Mouse (Mus musculus) limb, embryonic 14.5 days (tissue): Measurements from ENCODE around the gene Adgrg6. TPM values are rescaled to one million over a fixed set of nuclear protein-coding genes. Genes with fewer than 3 reads are reported as not detected.

Experiments used
- ATAC-seq: fragments of 200-750 bp; cut with Nextera tagmentation; 2 replicates; pipeline ENCODE4 v1.8.0; 2017; ENCODE audit warnings: low read depth, moderate number of reproducible peaks, moderate TSS enrichment; ENCODE audit not compliant: low FRiP score
- DNase-seq: peaks from one replicate; pipeline ENCODE4 v3.0.0-alpha.2; 2015; ENCODE audit warnings: low spot score
- H3K27ac ChIP-seq: fragments of 300-500 bp; sonication (generic); replicated peaks from 2 replicates; pipeline ENCODE4 v1.5.1; 2014; ENCODE audit warnings: low read depth, mild to moderate bottlenecking, low read length, moderate library complexity, mixed read lengths
- H3K27me3 ChIP-seq: fragments of 300-500 bp; sonication (generic); 2 replicates; pipeline ENCODE4 v1.6.1; 2014; ENCODE audit warnings: low read length, mixed read lengths; ENCODE audit not compliant: control insufficient read depth, insufficient read depth
- H3K36me3 ChIP-seq: fragments of 300-500 bp; sonication (generic); 2 replicates; pipeline ENCODE4 v1.6.1; 2014; ENCODE audit warnings: mild to moderate bottlenecking, low read length, moderate library complexity, mixed read lengths; ENCODE audit not compliant: control insufficient read depth, insufficient read depth
- H3K4me1 ChIP-seq: fragments of 300-500 bp; sonication (generic); 2 replicates; pipeline ENCODE4 v1.6.1; 2014; ENCODE audit warnings: antibody characterized with exemption, low read length, mixed read lengths; ENCODE audit not compliant: control insufficient read depth, insufficient read depth
- H3K4me2 ChIP-seq: fragments of 300-500 bp; sonication (generic); replicated peaks from 2 replicates; pipeline ENCODE4 v1.6.1; 2014; ENCODE audit warnings: low read depth, mild to moderate bottlenecking, low read length, moderate library complexity; ENCODE audit not compliant: severe bottlenecking
- H3K4me3 ChIP-seq: fragments of 300-500 bp; sonication (generic); replicated peaks from 2 replicates; pipeline ENCODE4 v1.5.1; 2014; ENCODE audit warnings: low read length
- H3K9ac ChIP-seq: fragments of 300-500 bp; sonication (generic); 2 replicates; pipeline ENCODE4 v1.6.1; 2014; ENCODE audit warnings: mild to moderate bottlenecking, low read depth, low read length, moderate library complexity; ENCODE audit not compliant: severe bottlenecking
- H3K9me3 ChIP-seq: fragments of 300-500 bp; sonication (generic); 2 replicates; pipeline ENCODE4 v1.6.1; 2016; ENCODE audit warnings: low read length; ENCODE audit not compliant: control insufficient read depth
- POLR2A ChIP-seq: fragments of 200-500 bp; IDR thresholded peaks from 2 replicates; pipeline ENCODE4 v1.8.0; 2012; ENCODE audit warnings: inconsistent platforms, mild to moderate bottlenecking, moderate library complexity, borderline replicate concordance; ENCODE audit not compliant: insufficient read depth, insufficient read length; ENCODE audit errors: extremely low read depth
- WGBS: fragments of 180-500 bp; shearing (Covaris S2); extraction: QIAGEN DNeasy Blood & Tissue Kit; methylation state at CpG from one replicate; pipeline ENCODE4 v1.1.7; 2014; 5-methylcytosine and 5-hydroxymethylcytosine counted together
- polyA plus RNA-seq, 2 experiments: library from polyadenylated mRNA; depleted of rRNA in 1 of 2; stranded (reverse) in 1 of 2; unstranded in 1 of 2; fragments of >200 nt; fragmentation: Nextera tagmentation in 1 of 2; extraction: Ambion mirVana in 1 of 2; gene quantifications; 2 replicates each; pipeline versions ENCODE4 v1.2.1 to v1.2.3; 2012 to 2014

Adgrg6 gene
- polyA plus RNA-seq, 2 experiments = 10.0 to 11.8 TPM

GRCm38 (mm10) chr10:14495658-14496057, 49.8 kb downstream of the Adgrg6 start:
- DNase-seq (no peak), ATAC-seq (no peak)
- Histone ChIP-seq H3K4me1 (no peaks in the 10 kb centered on the region), H3K36me3 (no peaks in the 10 kb centered on the region), H3K27ac (no peak overlapping the region), H3K4me3 (no peak overlapping the region), H3K27me3 (no peaks in the 10 kb centered on the region), H3K9ac (no peak overlapping the region), H3K9me3 (no peaks in the 10 kb centered on the region), H3K4me2 (no peak overlapping the region)
- TF ChIP-seq POLR2A = no peak

GRCm38 (mm10) chr10:14495204-14495603, 50.3 kb downstream of the Adgrg6 start:
- no peak for ATAC-seq

GRCm38 (mm10) chr10:14491838-14492237, 53.6 kb downstream of the Adgrg6 start:
- TF ChIP-seq POLR2A = no peak
- Histone ChIP-seq H3K4me3 (no peak overlapping the region), H3K9me3 (no peaks in the 10 kb centered on the region), H3K27ac (no peak overlapping the region), H3K4me1 (no peaks in the 10 kb centered on the region), H3K27me3 (no peaks in the 10 kb centered on the region), H3K36me3 (no peaks in the 10 kb centered on the region), H3K4me2 (no peak overlapping the region), H3K9ac (no peak overlapping the region)
- DNase-seq (no peak), ATAC-seq (no peak)
- WGBS = 86% methylated on average over 4 of the region's 4 CpGs

More at GRCm38 (mm10) chr10:14495204-14495603, 50.3 kb downstream of the Adgrg6 start:
- Histone ChIP-seq H3K4me2 (no peak overlapping the region), H3K9ac (no peak overlapping the region), H3K36me3 (no peaks in the 10 kb centered on the region), H3K27ac (no peak overlapping the region), H3K27me3 (no peaks in the 10 kb centered on the region), H3K4me1 (no peaks in the 10 kb centered on the region), H3K4me3 (no peak overlapping the region), H3K9me3 (no peaks in the 10 kb centered on the region)
- no peak for DNase-seq
- no peak for TF ChIP-seq POLR2A

- no peak overlapping the region for H3K9ac ChIP-seq
- no peak for TF ChIP-seq POLR2A
- peaks cover 11% of the 10 kb centered on the region for H3K4me1 ChIP-seq
- no peaks in the 10 kb centered on the region for H3K9me3 ChIP-seq
- no peak for ATAC-seq
- 81% methylated on average over 5 of the region's 5 CpGs for WGBS
- H3K27ac ChIP-seq = no peak overlapping the region
- no peak for DNase-seq
- no peaks in the 10 kb centered on the region for H3K36me3 ChIP-seq
- H3K4me3 ChIP-seq = no peak overlapping the region
- H3K4me2 ChIP-seq = no peak overlapping the region
- no peaks in the 10 kb centered on the region for H3K27me3 ChIP-seq
Observed at GRCm38 (mm10) chr10:14483257-14483656, 62.2 kb downstream of the Adgrg6 start.

- no peak overlapping the region for H3K27ac ChIP-seq
- 57% methylated on average over 5 of the region's 5 CpGs for WGBS
Observed at GRCm38 (mm10) chr10:14482483-14482882, 63.0 kb downstream of the Adgrg6 start.

GRCm38 (mm10) chr10:14480928-14481327, 64.5 kb downstream of the Adgrg6 start:
- H3K36me3 ChIP-seq = no peaks in the 10 kb centered on the region
- WGBS = 44% methylated on average over 5 of the region's 5 CpGs
- no peaks in the 10 kb centered on the region for H3K27me3 ChIP-seq
- no peak for TF ChIP-seq POLR2A
- ATAC-seq (no peak), DNase-seq (peak; percentile 17)
- no peaks in the 10 kb centered on the region for H3K9me3 ChIP-seq
- no peak overlapping the region for H3K9ac ChIP-seq
- H3K4me2 ChIP-seq = no peak overlapping the region
- peaks cover 11% of the 10 kb centered on the region for H3K4me1 ChIP-seq
- no peak overlapping the region; the same call in 1 of the 2 replicates for H3K27ac ChIP-seq
- H3K4me3 ChIP-seq = no peak overlapping the region

More at GRCm38 (mm10) chr10:14482483-14482882, 63.0 kb downstream of the Adgrg6 start:
- ATAC-seq (no peak), DNase-seq (no peak)
- H3K9me3 ChIP-seq = no peaks in the 10 kb centered on the region
- no peaks in the 10 kb centered on the region for H3K27me3 ChIP-seq
- no peak for TF ChIP-seq POLR2A
- no peak overlapping the region for H3K4me3 ChIP-seq
- no peak overlapping the region for H3K4me2 ChIP-seq
- no peak overlapping the region for H3K9ac ChIP-seq
- H3K4me1 ChIP-seq = peaks cover 11% of the 10 kb centered on the region
- no peaks in the 10 kb centered on the region for H3K36me3 ChIP-seq
